Mouse (Mus musculus) kidney, adult 2 months (tissue): ENCODE measurements around the gene Pnpla1. TPM values are rescaled to one million over a fixed set of nuclear protein-coding genes. Genes with fewer than 3 reads are reported as not detected.

Experiments
- DNase-seq: peaks from one replicate; pipeline ENCODE4 v3.0.0; 2021
- H3K27ac ChIP-seq: fragments of 200-500 bp; 2 replicates; pipeline ENCODE4 v1.5.1; 2012; ENCODE audit warnings: low read depth, low read length, control low read depth, inconsistent platforms; ENCODE audit not compliant: insufficient read depth
- H3K27me3 ChIP-seq: fragments of 200-500 bp; replicated peaks from 2 replicates; pipeline ENCODE4 v1.6.1; 2012; ENCODE audit warnings: mild to moderate bottlenecking, moderate library complexity, low read length, inconsistent platforms; ENCODE audit not compliant: control insufficient read depth, insufficient read depth
- H3K36me3 ChIP-seq: fragments of 200-500 bp; 2 replicates; pipeline ENCODE4 v1.6.1; 2012; ENCODE audit warnings: mild to moderate bottlenecking, moderate library complexity, low read length, inconsistent platforms; ENCODE audit not compliant: control insufficient read depth, insufficient read depth
- H3K4me1 ChIP-seq: fragments of 200-500 bp; 2 replicates; pipeline ENCODE4 v1.6.1; 2011; ENCODE audit warnings: low read length; ENCODE audit not compliant: control insufficient read depth, insufficient read depth
- H3K4me3 ChIP-seq: fragments of 200-500 bp; 2 replicates; pipeline ENCODE4 v1.5.1; 2011; ENCODE audit warnings: mild to moderate bottlenecking, low read depth, low read length, control low read depth; ENCODE audit not compliant: insufficient read depth
- CTCF ChIP-seq: fragments of 200-500 bp; conservative IDR thresholded peaks from 2 replicates; pipeline ENCODE4 v1.5.1; 2011; ENCODE audit warnings: low read depth, mild to moderate bottlenecking, control low read depth, low read length, moderate library complexity, mixed read lengths; ENCODE audit not compliant: insufficient read depth, insufficient read length
- POLR2A ChIP-seq: fragments of 200-500 bp; IDR thresholded peaks from one replicate; pipeline ENCODE4 v1.6.1; 2011; ENCODE audit warnings: low read depth, low read length, control low read depth
- WGBS: fragments of 180-500 bp; shearing (Covaris S2); methylation state at CpG from one replicate; pipeline ENCODE4 v1.1.7; 2018; 5-methylcytosine and 5-hydroxymethylcytosine counted together
- polyA plus RNA-seq: library from polyadenylated mRNA; depleted of rRNA; stranded (reverse); fragments of >200 nt; gene quantifications from 2 replicates; pipeline ENCODE4 v1.2.3, GENCODE M21; 2012

Pnpla1 gene
- polyA plus RNA-seq, 1 experiment = not detected

DNA sequence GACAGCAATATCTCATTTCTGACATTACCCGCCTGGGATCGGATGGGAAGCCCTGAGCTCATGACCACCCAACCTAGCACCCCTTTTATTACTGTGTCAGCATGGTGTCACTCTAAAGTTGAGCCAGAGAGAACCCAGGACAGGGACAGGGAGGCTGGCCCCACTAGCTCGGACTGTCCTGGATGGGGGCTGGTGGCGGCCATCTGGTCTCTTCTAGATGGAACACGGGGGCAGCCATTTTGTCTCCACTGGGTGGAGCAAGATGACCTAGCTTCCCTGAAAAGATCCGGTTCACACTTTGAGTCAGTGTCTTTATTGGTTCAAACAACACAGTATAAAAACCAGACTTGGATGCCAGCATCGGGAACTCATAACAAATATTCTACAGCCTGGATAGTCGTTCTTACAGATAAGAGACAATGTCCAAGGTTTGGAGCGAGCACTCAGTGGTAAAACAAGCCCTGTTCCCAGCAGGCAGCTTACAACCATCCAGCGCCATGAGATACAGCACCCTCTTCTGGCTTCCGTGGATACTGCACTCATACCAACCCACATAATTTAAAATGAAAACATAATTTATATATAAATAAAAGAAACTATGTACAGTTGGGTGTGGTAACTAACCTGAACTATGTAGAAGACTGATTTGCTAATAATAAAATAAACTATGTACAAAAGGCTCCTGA, 38.0 kb downstream of the Pnpla1 start:
- Histone ChIP-seq H3K4me3 (no peak overlapping the region), H3K36me3 (no peaks in the 10 kb centered on the region), H3K4me1 (no peaks in the 10 kb centered on the region), H3K27me3 (no peaks in the 10 kb centered on the region), H3K27ac (no peak overlapping the region)
- 95% methylated on average over 11 of the region's 11 CpGs for WGBS
- DNase-seq = no peak
- TF ChIP-seq CTCF (peak; percentile 40), POLR2A (no peak)

DNA sequence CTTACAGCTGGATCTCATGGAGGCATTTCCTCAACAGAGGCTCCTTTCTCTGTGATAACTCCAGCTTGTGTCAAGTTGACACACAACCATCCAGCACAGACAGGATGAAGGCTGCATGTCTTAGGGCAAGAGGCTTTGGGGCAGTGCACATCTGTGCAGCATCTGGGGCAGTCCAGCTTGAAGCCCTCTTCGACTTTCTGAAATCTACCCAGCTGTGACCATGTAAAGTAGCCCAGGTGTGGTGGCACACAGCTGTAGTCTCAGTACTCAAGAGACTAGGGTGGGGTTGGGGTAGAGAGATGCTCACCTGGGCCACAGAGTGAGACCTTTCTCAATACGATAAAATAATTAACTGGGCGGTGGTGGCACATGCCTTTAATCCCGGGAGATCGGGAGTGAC, 39.6 kb downstream of the Pnpla1 start:
- Histone ChIP-seq H3K27ac (no peak overlapping the region), H3K4me1 (no peaks in the 10 kb centered on the region), H3K4me3 (no peak overlapping the region), H3K36me3 (no peaks in the 10 kb centered on the region), H3K27me3 (no peaks in the 10 kb centered on the region)
- DNase-seq = no peak
- no peak for TF ChIP-seq POLR2A
- no peak for TF ChIP-seq CTCF
- whole genome bisulfite sequencing = 85% methylated on average over 5 of the region's 5 CpGs

DNA sequence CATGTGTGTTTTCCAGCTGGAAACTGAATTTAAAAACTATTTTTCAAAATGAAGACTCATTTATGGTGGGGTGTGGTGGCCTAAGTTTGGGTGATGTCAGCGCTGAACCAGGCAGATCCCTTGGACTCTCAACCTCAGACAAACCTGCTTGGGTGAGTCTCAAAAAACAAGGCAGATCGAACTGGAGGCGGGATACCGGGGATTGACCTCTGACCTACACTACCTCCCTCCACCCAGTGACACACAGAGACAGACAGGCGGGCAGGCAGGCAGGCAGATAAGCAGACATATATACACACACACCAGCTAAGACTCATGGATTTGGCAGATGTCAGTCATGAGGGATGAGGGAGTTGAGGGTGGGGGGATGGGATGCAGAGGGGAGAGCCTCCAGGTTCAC, 40.0 kb downstream of the Pnpla1 start:
- H3K4me3 ChIP-seq = no peak overlapping the region
- TF ChIP-seq CTCF = no peak
- no peak for TF ChIP-seq POLR2A
- no peaks in the 10 kb centered on the region for H3K4me1 ChIP-seq
- DNase-seq = no peak
- WGBS = 84% methylated on average over 5 of the region's 5 CpGs
- no peaks in the 10 kb centered on the region for H3K36me3 ChIP-seq
- H3K27ac ChIP-seq = no peak overlapping the region
- no peaks in the 10 kb centered on the region for H3K27me3 ChIP-seq

DNA sequence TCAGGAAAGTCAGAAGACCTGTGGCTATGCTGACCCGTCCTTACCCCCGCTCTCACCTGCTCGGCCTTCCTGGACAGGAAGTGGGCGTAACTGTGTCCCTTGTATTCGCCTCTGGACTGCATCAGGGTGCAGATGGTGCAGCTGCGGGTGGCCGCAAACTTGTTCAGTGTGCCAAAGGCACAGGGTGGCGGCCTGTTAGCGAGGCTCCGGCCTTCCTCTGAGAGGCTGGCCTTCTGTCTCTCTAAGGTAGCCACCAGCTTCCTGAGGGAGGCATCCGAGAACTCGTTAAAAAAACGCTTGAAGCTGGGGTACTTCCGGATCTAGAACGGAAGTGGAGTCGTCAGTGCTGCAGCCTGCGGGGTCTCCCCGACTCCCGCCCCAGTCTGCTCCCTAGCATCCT, 41.2 kb downstream of the Pnpla1 start:
- Histone ChIP-seq H3K4me1 (no peaks in the 10 kb centered on the region), H3K4me3 (no peak overlapping the region), H3K27me3 (no peaks in the 10 kb centered on the region), H3K36me3 (no peaks in the 10 kb centered on the region), H3K27ac (no peak overlapping the region)
- TF ChIP-seq CTCF (no peak), POLR2A (no peak)
- DNase-seq = no peak
- WGBS = 66% methylated on average over 19 of the region's 19 CpGs

DNA sequence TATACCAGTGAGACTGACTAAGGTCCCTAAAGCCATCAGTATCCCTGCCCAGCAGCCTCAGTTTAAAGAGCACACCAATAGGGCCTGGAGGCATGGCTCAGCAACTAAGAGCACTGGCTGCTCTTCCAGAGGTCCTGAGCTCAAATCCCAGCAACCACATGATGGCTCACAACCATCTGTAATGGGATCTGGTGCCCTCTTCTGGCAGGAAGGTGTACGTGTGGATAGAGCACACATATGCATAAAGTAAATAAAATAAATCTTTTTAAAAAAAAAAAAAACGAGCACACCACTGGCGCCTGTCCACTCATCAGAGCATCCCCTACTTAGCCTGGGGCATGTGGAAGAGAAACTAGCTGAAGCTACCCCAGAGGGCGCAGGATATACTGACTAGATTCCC, 43.3 kb downstream of the Pnpla1 start:
- Histone ChIP-seq H3K27ac (no peak overlapping the region), H3K4me1 (no peaks in the 10 kb centered on the region), H3K4me3 (no peak overlapping the region), H3K27me3 (no peaks in the 10 kb centered on the region), H3K36me3 (no peaks in the 10 kb centered on the region)
- DNase-seq = no peak
- WGBS = 82% methylated on average over 4 of the region's 4 CpGs
- TF ChIP-seq CTCF (0 out of 2 replicates have a peak, but pooled peaks have one; percentile 17), POLR2A (no peak)

DNA sequence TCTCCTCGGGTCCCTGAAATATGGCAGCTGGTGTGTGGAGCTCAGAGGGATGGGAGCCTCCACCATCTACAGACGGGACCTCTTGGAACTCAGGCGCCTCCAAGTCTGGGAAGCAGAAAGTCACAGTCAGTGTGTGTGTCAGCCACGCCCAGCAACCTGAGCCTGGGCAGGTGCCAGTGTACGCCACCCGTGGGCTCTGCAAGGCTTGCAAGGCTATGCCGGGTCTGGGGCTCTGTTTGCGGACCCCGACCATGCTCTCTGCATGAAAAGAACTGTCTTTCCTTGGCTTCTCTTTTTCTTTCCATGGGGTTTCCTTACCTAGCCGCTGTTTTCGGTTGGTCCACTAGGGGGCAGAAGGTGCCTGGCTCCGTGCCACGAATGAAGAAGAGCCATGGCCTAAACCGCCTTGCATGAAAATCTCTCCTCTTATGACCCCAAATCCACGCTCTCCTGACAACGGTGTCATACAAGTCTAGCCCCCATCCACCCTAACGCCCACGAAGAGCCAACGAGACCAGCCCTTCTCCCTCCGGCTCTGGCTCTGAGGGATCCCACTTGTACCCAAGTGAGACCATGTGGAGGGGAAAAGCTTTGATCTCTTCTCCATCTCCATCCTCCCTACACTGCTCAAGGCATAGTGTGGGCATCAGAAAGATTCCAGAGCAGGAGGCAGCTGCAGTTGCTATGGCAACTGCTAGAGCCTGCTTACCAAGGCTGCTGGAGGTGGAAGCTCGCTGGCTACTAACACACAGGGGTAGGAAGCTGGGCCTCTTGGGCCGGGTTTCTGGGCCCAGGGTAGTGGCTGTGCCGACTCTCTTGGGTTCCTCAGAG, 46.5 kb downstream of the Pnpla1 start:
- peak; percentile 70 for DNase-seq

DNA sequence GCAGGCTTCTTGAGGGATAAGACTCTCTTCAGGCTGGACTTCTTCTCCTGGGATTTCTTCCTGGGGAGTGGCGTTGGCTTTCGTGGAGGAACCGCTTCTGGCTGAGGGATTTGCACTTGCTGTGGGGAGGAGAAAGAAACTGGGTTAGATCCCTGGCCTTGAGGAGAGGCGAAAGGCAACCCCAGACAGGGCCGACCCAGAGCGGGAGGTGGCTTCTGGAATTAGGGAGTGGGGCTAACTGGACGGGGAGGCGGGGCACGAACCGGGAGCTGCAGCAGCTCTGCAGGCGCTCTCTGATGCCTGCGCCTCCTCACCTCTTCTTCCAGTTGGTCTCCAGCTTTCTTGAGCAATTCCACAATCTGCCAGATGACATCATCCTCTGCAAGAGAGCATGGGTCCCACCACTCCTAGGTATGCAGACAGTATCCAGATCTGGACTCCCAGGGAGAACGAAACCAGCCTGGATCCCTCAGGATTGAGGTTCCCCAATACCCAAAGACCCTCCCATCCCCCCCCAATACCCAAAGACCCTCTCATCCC, 47.2 kb downstream of the Pnpla1 start:
- Histone ChIP-seq H3K27ac (no peak overlapping the region), H3K27me3 (no peaks in the 10 kb centered on the region; the same call in 1 of the 2 replicates), H3K4me1 (no peaks in the 10 kb centered on the region), H3K36me3 (no peaks in the 10 kb centered on the region), H3K4me3 (no peak overlapping the region)
- no peak for DNase-seq
- TF ChIP-seq CTCF = no peak
- TF ChIP-seq POLR2A = no peak
- WGBS = 86% methylated on average over 13 of the region's 13 CpGs

More for the DNA sequence above, 46.5 kb downstream of the Pnpla1 start:
- TF ChIP-seq POLR2A (no peak), CTCF (peak; percentile 87)
- Histone ChIP-seq H3K27ac (no peak overlapping the region), H3K4me3 (no peak overlapping the region), H3K36me3 (no peaks in the 10 kb centered on the region), H3K27me3 (no peaks in the 10 kb centered on the region; the same call in 1 of the 2 replicates), H3K4me1 (no peaks in the 10 kb centered on the region)
- 34% methylated on average over 23 of the region's 23 CpGs for WGBS
